Mouse (Mus musculus): ENCODE results near the gene Mgat4e. TPM values are rescaled to one million over a fixed set of nuclear protein-coding genes. Genes with fewer than 3 reads are reported as not detected.

The Mgat4e gene
- polyA plus RNA-seq, 1 experiment from 2014 or later = not detected

- Histone ChIP-seq H3K9me3 (replicated peaks; ENCODE audit: control insufficient read depth, low read length) (no peaks in the 10 kb centered on the region), H3K27ac (replicated peaks; ENCODE audit: low read depth, low read length) (peak overlapping the region; percentile 79), H3K36me3 (replicated peaks; ENCODE audit: control insufficient read depth, insufficient read depth, low read depth, low read length) (no peaks in the 10 kb centered on the region), H3K4me3 (ENCODE audit: low read depth, low read length) (peak overlapping the region; percentile 80), H3K9ac (replicated peaks; ENCODE audit: low read length) (peak overlapping the region; percentile 99), H3K4me2 (ENCODE audit: low read depth, low read length) (peak overlapping the region; percentile 58), H3K4me1 (ENCODE audit: control insufficient read depth, insufficient read depth, low read length) (no peaks in the 10 kb centered on the region), H3K27me3 (ENCODE audit: control insufficient read depth, insufficient read depth, low read length) (no peaks in the 10 kb centered on the region)
- ATAC-seq (replicated peaks; ENCODE audit: insufficient number of reproducible peaks, low FRiP score, low TSS enrichment, low read depth) (peak; percentile 12; the same call in 1 of the 2 replicates), DNase-seq (ENCODE audit: low spot score) (no peak)
- WGBS = 0% methylated on average over 49 of the region's 50 CpGs
Measured at GRCm38 (mm10) chr1:134560396-134560795, 10.9 kb upstream of the Mgat4e start.

- Histone ChIP-seq H3K4me1 (ENCODE audit: control insufficient read depth, insufficient read depth, low read length) (no peaks in the 10 kb centered on the region), H3K36me3 (replicated peaks; ENCODE audit: control insufficient read depth, insufficient read depth, low read depth, low read length) (no peaks in the 10 kb centered on the region), H3K4me3 (ENCODE audit: low read depth, low read length) (peak within 1 kb of the TSS; percentile 80), H3K9ac (replicated peaks; ENCODE audit: low read length) (peak within 1 kb of the TSS; percentile 99), H3K27ac (replicated peaks; ENCODE audit: low read depth, low read length) (peak within 1 kb of the TSS; percentile 79), H3K4me2 (ENCODE audit: low read depth, low read length) (peak within 1 kb of the TSS; percentile 58), H3K9me3 (replicated peaks; ENCODE audit: control insufficient read depth, low read length) (no peaks in the 10 kb centered on the region), H3K27me3 (ENCODE audit: control insufficient read depth, insufficient read depth, low read length) (no peaks in the 10 kb centered on the region)
- DNase-seq (ENCODE audit: low spot score) (peak; percentile 93), ATAC-seq (replicated peaks; ENCODE audit: insufficient number of reproducible peaks, low FRiP score, low TSS enrichment, low read depth) (peak; percentile 38)
- under 1% methylated on average over 34 of the region's 34 CpGs for WGBS
Measured at GRCm38 (mm10) chr1:134559976-134560375, 10.5 kb upstream of the Mgat4e start, which contains the start of gene Kdm5b. Gene Kdm5b, plus strand, starts transcription at chr1:134560171.

GRCm38 (mm10) chr1:134559226-134559625 lies 9.7 kb upstream of the Mgat4e start:
- Histone ChIP-seq H3K27me3 (ENCODE audit: control insufficient read depth, insufficient read depth, low read length) (no peaks in the 10 kb centered on the region), H3K27ac (replicated peaks; ENCODE audit: low read depth, low read length) (no peak overlapping the region), H3K9me3 (replicated peaks; ENCODE audit: control insufficient read depth, low read length) (no peaks in the 10 kb centered on the region), H3K4me3 (ENCODE audit: low read depth, low read length) (no peak overlapping the region), H3K9ac (replicated peaks; ENCODE audit: low read length) (no peak overlapping the region), H3K4me1 (ENCODE audit: control insufficient read depth, insufficient read depth, low read length) (no peaks in the 10 kb centered on the region), H3K36me3 (replicated peaks; ENCODE audit: control insufficient read depth, insufficient read depth, low read depth, low read length) (no peaks in the 10 kb centered on the region), H3K4me2 (ENCODE audit: low read depth, low read length) (no peak overlapping the region)
- 78% methylated on average over 3 of the region's 3 CpGs for WGBS
- ATAC-seq (replicated peaks; ENCODE audit: insufficient number of reproducible peaks, low FRiP score, low TSS enrichment, low read depth) = no peak
- DNase-seq (ENCODE audit: low spot score) = no peak

GRCm38 (mm10) chr1:134558511-134558910 lies 9.0 kb upstream of the Mgat4e start:
- Histone ChIP-seq H3K27me3 (ENCODE audit: control insufficient read depth, insufficient read depth, low read length) (no peaks in the 10 kb centered on the region), H3K4me3 (ENCODE audit: low read depth, low read length) (no peak overlapping the region), H3K4me2 (ENCODE audit: low read depth, low read length) (no peak overlapping the region), H3K9ac (replicated peaks; ENCODE audit: low read length) (no peak overlapping the region), H3K27ac (replicated peaks; ENCODE audit: low read depth, low read length) (no peak overlapping the region), H3K36me3 (replicated peaks; ENCODE audit: control insufficient read depth, insufficient read depth, low read depth, low read length) (no peaks in the 10 kb centered on the region), H3K4me1 (ENCODE audit: control insufficient read depth, insufficient read depth, low read length) (no peaks in the 10 kb centered on the region), H3K9me3 (replicated peaks; ENCODE audit: control insufficient read depth, low read length) (no peaks in the 10 kb centered on the region)
- ATAC-seq (replicated peaks; ENCODE audit: insufficient number of reproducible peaks, low FRiP score, low TSS enrichment, low read depth) = no peak
- no peak for DNase-seq (ENCODE audit: low spot score)
- 49% methylated on average over 5 of the region's 5 CpGs for WGBS

GRCm38 (mm10) chr1:134556671-134557218 lies 7.3 kb upstream of the Mgat4e start:
- Histone ChIP-seq H3K4me1 (ENCODE audit: control insufficient read depth, insufficient read depth, low read length) (no peaks in the 10 kb centered on the region), H3K4me2 (ENCODE audit: low read depth, low read length) (peak overlapping the region; percentile 94), H3K9ac (replicated peaks; ENCODE audit: low read length) (peak overlapping the region; percentile 73), H3K4me3 (ENCODE audit: low read depth, low read length) (peak overlapping the region; percentile 58), H3K36me3 (replicated peaks; ENCODE audit: control insufficient read depth, insufficient read depth, low read depth, low read length) (no peaks in the 10 kb centered on the region), H3K27ac (replicated peaks; ENCODE audit: low read depth, low read length) (peak overlapping the region; percentile 77), H3K27me3 (ENCODE audit: control insufficient read depth, insufficient read depth, low read length) (no peaks in the 10 kb centered on the region), H3K9me3 (replicated peaks; ENCODE audit: control insufficient read depth, low read length) (no peaks in the 10 kb centered on the region)
- under 1% methylated on average over 35 of the region's 35 CpGs for WGBS
- peak; percentile 99 for DNase-seq (ENCODE audit: low spot score)
- ATAC-seq (replicated peaks; ENCODE audit: insufficient number of reproducible peaks, low FRiP score, low TSS enrichment, low read depth) = peak; percentile 96

- WGBS = under 1% methylated on average over 46 of the region's 46 CpGs
- peak overlapping the region; percentile 58 for H3K4me3 ChIP-seq (ENCODE audit: low read depth, low read length)
Measured at GRCm38 (mm10) chr1:134555871-134556670, 6.6 kb upstream of the Mgat4e start.

GRCm38 (mm10) chr1:134555240-134555870 lies 5.9 kb upstream of the Mgat4e start:
- no peaks in the 10 kb centered on the region for H3K36me3 ChIP-seq (replicated peaks; ENCODE audit: control insufficient read depth, insufficient read depth, low read depth, low read length)
- no peak for ATAC-seq (replicated peaks; ENCODE audit: insufficient number of reproducible peaks, low FRiP score, low TSS enrichment, low read depth)

More at GRCm38 (mm10) chr1:134555871-134556670, 6.6 kb upstream of the Mgat4e start:
- Histone ChIP-seq H3K9ac (replicated peaks; ENCODE audit: low read length) (peak overlapping the region; percentile 73), H3K27ac (replicated peaks; ENCODE audit: low read depth, low read length) (peak overlapping the region; percentile 77), H3K9me3 (replicated peaks; ENCODE audit: control insufficient read depth, low read length) (no peaks in the 10 kb centered on the region), H3K4me2 (ENCODE audit: low read depth, low read length) (peak overlapping the region; percentile 94), H3K36me3 (replicated peaks; ENCODE audit: control insufficient read depth, insufficient read depth, low read depth, low read length) (no peaks in the 10 kb centered on the region), H3K27me3 (ENCODE audit: control insufficient read depth, insufficient read depth, low read length) (no peaks in the 10 kb centered on the region), H3K4me1 (ENCODE audit: control insufficient read depth, insufficient read depth, low read length) (no peaks in the 10 kb centered on the region)
- peak; percentile 63 for DNase-seq (ENCODE audit: low spot score)
- ATAC-seq (replicated peaks; ENCODE audit: insufficient number of reproducible peaks, low FRiP score, low TSS enrichment, low read depth) = peak; percentile 31; the same call in 1 of the 2 replicates

More at GRCm38 (mm10) chr1:134555240-134555870, 5.9 kb upstream of the Mgat4e start:
- 26% methylated on average over 13 of the region's 13 CpGs for WGBS
- Histone ChIP-seq H3K9ac (replicated peaks; ENCODE audit: low read length) (no peak overlapping the region), H3K4me3 (ENCODE audit: low read depth, low read length) (no peak overlapping the region), H3K4me2 (ENCODE audit: low read depth, low read length) (no peak overlapping the region; the same call in 1 of the 2 replicates), H3K27me3 (ENCODE audit: control insufficient read depth, insufficient read depth, low read length) (no peaks in the 10 kb centered on the region), H3K9me3 (replicated peaks; ENCODE audit: control insufficient read depth, low read length) (no peaks in the 10 kb centered on the region), H3K4me1 (ENCODE audit: control insufficient read depth, insufficient read depth, low read length) (no peaks in the 10 kb centered on the region), H3K27ac (replicated peaks; ENCODE audit: low read depth, low read length) (no peak overlapping the region)
- peak; percentile 43 for DNase-seq (ENCODE audit: low spot score)
